Mouse (Mus musculus) brain, embryonic 14.5 days (tissue): ENCODE data around the gene Trim31.

Experiments used
- CTCF ChIP-seq: fragments of 200-500 bp; IDR thresholded peaks from 2 replicates; pipeline ENCODE4 v1.5.1; 2012; ENCODE audit warnings: inconsistent platforms, mild to moderate bottlenecking, moderate library complexity, borderline replicate concordance; ENCODE audit not compliant: insufficient read depth, insufficient read length; ENCODE audit errors: extremely low read depth
- POLR2A ChIP-seq: fragments of 200-500 bp; IDR thresholded peaks from 2 replicates; pipeline ENCODE4 v1.6.1; 2012; ENCODE audit warnings: mild to moderate bottlenecking, inconsistent platforms, borderline replicate concordance; ENCODE audit not compliant: poor library complexity, insufficient read depth, insufficient read length, severe bottlenecking; ENCODE audit errors: extremely low read depth

- TF ChIP-seq CTCF, result no peak
- TF ChIP-seq POLR2A, result no peak
Observed at GRCm38 (mm10) chr17:36912031-36912430, 14.1 kb downstream of the Trim31 start.
